Mouse (Mus musculus) CH12.LX (cell line): ENCODE results near the gene Hoxc4. TPM values are rescaled to one million over a fixed set of nuclear protein-coding genes. Genes with fewer than 3 reads are reported as not detected.
A peak's percentile ranks its signal among the peaks of the same experiment; 100 is the strongest.

Source experiments
- DNase-seq: peaks from one replicate; pipeline ENCODE4 v3.0.0-alpha.2; 2013; ENCODE audit errors: extremely low read depth
- H3K27ac ChIP-seq: 2 replicates; pipeline ENCODE4 v1.5.1; 2012; ENCODE audit warnings: low read depth, mild to moderate bottlenecking, control low read depth, moderate library complexity; ENCODE audit not compliant: insufficient read depth
- H3K27me3 ChIP-seq: replicated peaks from 2 replicates; pipeline ENCODE3; 2012; ENCODE audit warnings: inconsistent platforms
- H3K36me3 ChIP-seq, 2 experiments: replicated peaks in 1 of 2; 2 replicates each; pipeline versions ENCODE3 to v1.6.1; 2012; ENCODE audit warnings: inconsistent platforms in 1 of 2, low read length in 1 of 2, mild to moderate bottlenecking in 1 of 2, mixed read lengths in 1 of 2, moderate library complexity in 1 of 2; ENCODE audit not compliant: control insufficient read depth in 1 of 2, insufficient read depth in 1 of 2
- H3K4me1 ChIP-seq, 2 experiments: 2 replicates each; pipeline ENCODE4 v1.6.1; 2012; ENCODE audit warnings: inconsistent platforms in 1 of 2, moderate library complexity in 1 of 2; ENCODE audit not compliant: insufficient read depth in 2 of 2, control insufficient read depth in 1 of 2
- H3K4me2 ChIP-seq: 2 replicates; pipeline ENCODE4 v1.6.1; 2012; ENCODE audit warnings: low read depth, mild to moderate bottlenecking, control low read depth; ENCODE audit not compliant: poor library complexity, insufficient read depth, severe bottlenecking
- H3K4me3 ChIP-seq, 3 experiments: fragments of 150-350 bp in 1 of 3; sonication (generic) in 1 of 3; replicated peaks in 1 of 3; 2 replicates each; pipeline versions ENCODE3 to v1.5.1; 2011 to 2012; ENCODE audit warnings: low read depth in 2 of 3, low read length in 2 of 3, mild to moderate bottlenecking in 2 of 3, moderate library complexity in 2 of 3, control low read depth in 1 of 3, improper control_type of control experiment in 1 of 3, inconsistent platforms in 1 of 3, mixed read lengths in 1 of 3; ENCODE audit not compliant: poor library complexity in 1 of 3
- H3K79me2 ChIP-seq: replicated peaks from 2 replicates; pipeline ENCODE4 v1.6.1; 2012; ENCODE audit warnings: mild to moderate bottlenecking, moderate library complexity; ENCODE audit not compliant: control insufficient read depth, poor library complexity, insufficient read depth, severe bottlenecking; ENCODE audit errors: extremely low read depth
- H3K9ac ChIP-seq: 2 replicates; pipeline ENCODE4 v1.6.1; 2012; ENCODE audit warnings: low read depth, mild to moderate bottlenecking, control low read depth, moderate library complexity; ENCODE audit not compliant: insufficient read depth
- H3K9me3 ChIP-seq: replicated peaks from 2 replicates; pipeline ENCODE3; 2012; ENCODE audit warnings: low read length, inconsistent platforms, mixed read lengths
- BHLHE40 ChIP-seq: IDR thresholded peaks from 2 replicates; pipeline ENCODE4 v1.6.1; 2011; ENCODE audit warnings: mild to moderate bottlenecking, low read depth, low read length, improper control_type of control experiment
- CTCF ChIP-seq, 2 experiments: IDR thresholded peaks in 1 of 2; conservative IDR thresholded peaks in 1 of 2; 2 replicates each; pipeline ENCODE4 v1.5.1; 2011 to 2012; ENCODE audit warnings: low read depth in 2 of 2, low read length in 2 of 2, improper control_type of control experiment in 1 of 2, inconsistent platforms in 1 of 2, mild to moderate bottlenecking in 1 of 2, moderate library complexity in 1 of 2
- E2F4 ChIP-seq: IDR thresholded peaks from 2 replicates; pipeline ENCODE4 v1.6.1; 2011; ENCODE audit warnings: low read depth, low read length, improper control_type of control experiment; ENCODE audit not compliant: insufficient replicate concordance
- ELF1 ChIP-seq: IDR thresholded peaks from 2 replicates; pipeline ENCODE4 v1.6.1; 2014; ENCODE audit warnings: low read depth, mild to moderate bottlenecking, inconsistent platforms, low read length, improper control_type of control experiment
- EP300 ChIP-seq: IDR thresholded peaks from 2 replicates; pipeline ENCODE4 v1.6.1; 2011; ENCODE audit warnings: low read length, improper control_type of control experiment
- ETS1 ChIP-seq: conservative IDR thresholded peaks from 2 replicates; pipeline ENCODE4 v1.6.1; 2012; ENCODE audit warnings: low read depth, mild to moderate bottlenecking, inconsistent platforms, low read length, improper control_type of control experiment, moderate library complexity
- GABPA ChIP-seq: IDR thresholded peaks from 2 replicates; pipeline ENCODE4 v1.6.1; 2012; ENCODE audit warnings: low read depth, low read length, improper control_type of control experiment, inconsistent platforms; ENCODE audit not compliant: insufficient replicate concordance
- IRF4 ChIP-seq: IDR thresholded peaks from 2 replicates; pipeline ENCODE4 v1.6.1; 2014; ENCODE audit warnings: low read depth, mild to moderate bottlenecking, inconsistent platforms, low read length, improper control_type of control experiment
- JUN ChIP-seq: IDR thresholded peaks from 2 replicates; pipeline ENCODE4 v1.6.1; 2011; ENCODE audit warnings: low read depth, mild to moderate bottlenecking, low read length, improper control_type of control experiment, moderate library complexity; ENCODE audit not compliant: insufficient read depth
- KAT2A ChIP-seq: IDR thresholded peaks from 2 replicates; pipeline ENCODE4 v1.6.1; 2012; ENCODE audit warnings: low read length, improper control_type of control experiment, inconsistent platforms; ENCODE audit not compliant: insufficient replicate concordance
- MAFK ChIP-seq: IDR thresholded peaks from 2 replicates; pipeline ENCODE4 v1.6.1; 2011; ENCODE audit warnings: low read length, improper control_type of control experiment; ENCODE audit not compliant: insufficient replicate concordance
- MEF2A ChIP-seq: IDR thresholded peaks from 2 replicates; pipeline ENCODE4 v1.6.1; 2014; ENCODE audit warnings: low read depth, mild to moderate bottlenecking, inconsistent platforms, low read length, improper control_type of control experiment, borderline replicate concordance
- MYC ChIP-seq: IDR thresholded peaks from 2 replicates; pipeline ENCODE4 v1.6.1; 2011; ENCODE audit warnings: low read depth, mild to moderate bottlenecking, improper control_type of control experiment, low read length
- NRF1 ChIP-seq: IDR thresholded peaks from 2 replicates; pipeline ENCODE4 v1.6.1; 2014; ENCODE audit warnings: low read depth, mild to moderate bottlenecking, inconsistent platforms, low read length, improper control_type of control experiment, moderate library complexity
- RCOR1 ChIP-seq: conservative IDR thresholded peaks from 2 replicates; pipeline ENCODE4 v1.6.1; 2012; ENCODE audit warnings: low read depth, mild to moderate bottlenecking, inconsistent platforms, low read length, improper control_type of control experiment
- SIN3A ChIP-seq: IDR thresholded peaks from 2 replicates; pipeline ENCODE4 v1.6.1; 2012; ENCODE audit warnings: low read length, improper control_type of control experiment, inconsistent platforms
- TBP ChIP-seq: conservative IDR thresholded peaks from 2 replicates; pipeline ENCODE4 v1.6.1; 2011; ENCODE audit warnings: low read depth, low read length, improper control_type of control experiment
- TCF12 ChIP-seq: IDR thresholded peaks from 2 replicates; pipeline ENCODE4 v1.6.1; 2014; ENCODE audit warnings: low read depth, mild to moderate bottlenecking, inconsistent platforms, low read length, improper control_type of control experiment
- UBTF ChIP-seq: IDR thresholded peaks from 2 replicates; pipeline ENCODE4 v1.6.1; 2012; ENCODE audit warnings: low read depth, mild to moderate bottlenecking, inconsistent platforms, low read length, improper control_type of control experiment, moderate library complexity
- ZC3H11A ChIP-seq: IDR thresholded peaks from 2 replicates; pipeline ENCODE4 v1.6.1; 2012; ENCODE audit warnings: low read depth, mild to moderate bottlenecking, inconsistent platforms, low read length, improper control_type of control experiment
- dilution Hi-C: fragments of 300-500 bp; cut with MboI; formaldehyde crosslinking; loops from 2 replicates; pipeline ENCODE4 v1.14.3; 2020; ENCODE audit warnings: low sequenced_read_pairs; ENCODE audit not compliant: extremely low pct_unique_long_range_greater_than_20kb, extremely low pct_ligation_motif_present
- in situ Hi-C: fragments of 300-500 bp; cut with MboI; formaldehyde crosslinking; loops from 3 replicates; pipeline ENCODE4 v1.14.3; 2019; ENCODE audit warnings: low sequenced_read_pairs, low pct_ligation_motif_present, low pct_unique_long_range_greater_than_20kb, mixed read lengths
- polyA plus RNA-seq: library from polyadenylated mRNA; unstranded; fragments of >175 nt; gene quantifications from 2 replicates; pipeline ENCODE4 v1.2.1, GENCODE M21; 2012; ENCODE audit warnings: low read depth; ENCODE audit not compliant: insufficient read length
- total RNA-seq, 2 experiments: library from RNA; depleted of rRNA; stranded (reverse); fragments of 300-350 nt in 1 of 2; fragments of >200 nt in 1 of 2; gene quantifications; 2 replicates each; pipeline ENCODE4 v1.2.3; 2012 to 2014

The Hoxc4 gene
- total and polyA plus RNA-seq, 3 experiments: 5.7 to 31.7 (median 8.6) TPM

DNA sequence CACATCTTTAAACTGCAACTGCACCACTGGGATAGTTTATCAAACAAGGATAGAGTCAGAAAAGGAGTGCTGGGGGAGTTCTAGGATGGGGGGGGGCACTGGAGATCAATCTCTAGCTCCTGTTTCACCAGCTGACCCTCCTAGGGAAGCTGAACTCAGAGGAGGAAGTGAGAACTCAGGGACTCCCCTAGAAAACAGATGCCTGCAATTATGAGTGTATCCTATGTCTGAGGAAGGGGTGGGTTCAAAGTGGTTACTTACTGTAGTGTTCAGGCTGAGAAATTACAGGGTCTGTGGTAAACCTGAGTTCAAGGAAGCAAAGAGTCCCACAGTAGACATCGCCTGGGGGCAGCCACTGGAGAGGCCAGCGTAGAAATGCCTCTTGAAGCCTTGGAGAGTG, 32.9 kb downstream of the Hoxc4 start:
- no peaks in the 10 kb centered on the region for H3K27me3 ChIP-seq

GRCm38 (mm10) chr15:103053210-103053609, 34.5 kb downstream of the Hoxc4 start:
- Histone ChIP-seq H3K79me2 (no peaks in the 10 kb centered on the region), H3K9ac (no peak overlapping the region), H3K36me3 (no peaks in the 10 kb centered on the region), H3K27ac (no peak overlapping the region), H3K4me1 (peaks cover 10 to 58% of the 10 kb centered on the region in 2 experiments), H3K27me3 (no peaks in the 10 kb centered on the region), H3K4me2 (no peak overlapping the region), H3K4me3 (no peak overlapping the region), H3K9me3 (no peaks in the 10 kb centered on the region)
- TF ChIP-seq UBTF (no peak), KAT2A (no peak), TBP (no peak), ELF1 (peak; percentile 13; the same call in 1 of the 2 replicates), ZC3H11A (no peak), MYC (no peak)
- peak; percentile 45 for DNase-seq
- dilution Hi-C loops (no loop called here), in situ Hi-C loops (no loop called here)

More for the DNA sequence above, 32.9 kb downstream of the Hoxc4 start:
- no peaks in the 10 kb centered on the region for H3K36me3 ChIP-seq
- dilution Hi-C loops (no loop called here), in situ Hi-C loops (no loop called here)
- no peak overlapping the region for H3K4me3 ChIP-seq
- H3K27ac ChIP-seq: no peak overlapping the region
- no peaks in the 10 kb centered on the region for H3K9me3 ChIP-seq
- peak; percentile 93 for TF ChIP-seq IRF4
- TF ChIP-seq MAFK: 0 out of 2 replicates have a peak, but pooled peaks have one; percentile 39
- TF ChIP-seq JUN: peak; percentile 6; the same call in 1 of the 2 replicates
- TF ChIP-seq CTCF (conservative IDR thresholded peaks at IDR 0.05 in 1 of 2, IDR thresholded peaks at IDR 0.05 in 1 of 2; ENCODE audit: low read depth in 2 of 2, low read length in 2 of 2): no peak
- TF ChIP-seq TCF12: peak; percentile 59; the same call in 1 of the 2 replicates
- TF ChIP-seq ELF1: peak; percentile 34; the same call in 1 of the 2 replicates
- no peak for TF ChIP-seq E2F4
- peak; percentile 95 for TF ChIP-seq EP300
- peak; percentile 42; the same call in 1 of the 2 replicates for TF ChIP-seq BHLHE40
- peak; percentile 77; the same call in 1 of the 2 replicates for TF ChIP-seq RCOR1
- TF ChIP-seq MEF2A: peak; percentile 67; the same call in 1 of the 2 replicates
- no peak for TF ChIP-seq NRF1
- no peak for TF ChIP-seq TBP
- peak; percentile 83 for TF ChIP-seq ETS1
- TF ChIP-seq GABPA: no peak
- 0 out of 2 replicates have a peak, but pooled peaks have one; percentile 28 for TF ChIP-seq SIN3A
- H3K4me1 ChIP-seq: peaks cover 10 to 58% of the 10 kb centered on the region in 2 experiments
- no peak overlapping the region for H3K9ac ChIP-seq
- H3K79me2 ChIP-seq: no peaks in the 10 kb centered on the region
- no peak overlapping the region for H3K4me2 ChIP-seq
- DNase-seq: peak; percentile 78
